Mouse (Mus musculus) megakaryocyte, embryonic 14.5 days (primary cell): ENCODE data around the gene Cdk11b.

Source experiments
- FLI1 ChIP-seq: IDR thresholded peaks from 2 replicates; pipeline ENCODE4 v1.6.1; 2012; ENCODE audit warnings: low read length, inconsistent platforms, mixed read lengths
- GATA1 ChIP-seq: IDR thresholded peaks from 3 replicates; pipeline ENCODE4 v1.6.1; 2012; ENCODE audit warnings: mixed read lengths, low read length, inconsistent platforms, borderline replicate concordance

DNA sequence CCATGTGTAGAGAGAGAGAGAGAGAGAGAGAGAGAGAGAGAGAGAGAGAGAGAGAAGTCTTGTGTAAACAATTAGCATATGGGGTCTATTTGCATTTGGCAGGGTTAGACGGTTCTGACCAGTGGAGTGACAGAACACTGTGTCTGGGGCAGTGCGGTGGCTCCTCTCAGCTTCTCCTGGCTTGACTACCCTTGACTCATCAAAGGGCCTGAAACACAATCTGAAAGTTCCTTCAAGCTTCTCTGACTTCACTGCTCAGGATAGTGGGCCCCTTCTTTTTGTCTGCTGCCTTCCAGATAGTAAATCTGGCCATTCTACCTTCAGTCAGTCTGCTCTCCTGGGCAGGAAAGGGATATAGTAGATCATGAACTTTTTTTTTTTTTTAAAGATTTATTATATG is 17.8 kb upstream of the Cdk11b start:
- TF ChIP-seq FLI1 (no peak), GATA1 (no peak)
